Mouse (Mus musculus): ENCODE results near the gene Zfp518b. TPM values are rescaled to one million over a fixed set of nuclear protein-coding genes. Genes with fewer than 3 reads are reported as not detected.

Zfp518b gene
- polyA plus RNA-seq, 1 experiment from 2014 or later: 41.8 TPM

- no peak overlapping the region for H3K4me3 ChIP-seq
- H3K4me1 ChIP-seq: no peaks in the 10 kb centered on the region
- no peaks in the 10 kb centered on the region for H3K36me3 ChIP-seq
- H3K4me2 ChIP-seq (replicated peaks): no peak overlapping the region
- H3K27me3 ChIP-seq (replicated peaks): no peaks in the 10 kb centered on the region
- no peak overlapping the region for H3K9ac ChIP-seq
- 47% methylated on average over 5 of the region's 5 CpGs for WGBS
- no peak overlapping the region for H3K27ac ChIP-seq
- H3K9me3 ChIP-seq: no peaks in the 10 kb centered on the region
- ATAC-seq (ENCODE audit: low FRiP score, low read depth): no peak
Measured at GRCm38 (mm10) chr5:38620783-38621182, 63.8 kb downstream of the Zfp518b start.

- Histone ChIP-seq H3K4me2 (replicated peaks) (no peak overlapping the region), H3K4me3 (no peak overlapping the region), H3K27ac (no peak overlapping the region), H3K36me3 (no peaks in the 10 kb centered on the region), H3K27me3 (replicated peaks) (no peaks in the 10 kb centered on the region), H3K4me1 (no peaks in the 10 kb centered on the region), H3K9ac (no peak overlapping the region), H3K9me3 (no peaks in the 10 kb centered on the region)
- ATAC-seq (ENCODE audit: low FRiP score, low read depth): no peak
- 74% methylated on average over 3 of the region's 3 CpGs for WGBS
Measured at GRCm38 (mm10) chr5:38618908-38619307, 65.7 kb downstream of the Zfp518b start.

Other genes starting within 250 kb of the Zfp518b start
- 0.24 and 0.37 TPM in 2 replicates for gene Slc2a9, start 181.7 kb downstream of the Zfp518b start, polyA plus RNA-seq (2016; fragmentation: Nextera tagmentation; extraction: Ambion mirVana)
- gene Wdr1, start 121.6 kb downstream of the Zfp518b start, polyA plus RNA-seq (2016; fragmentation: Nextera tagmentation; extraction: Ambion mirVana): 140 and 149 TPM in 2 replicates
- not detected in 2 replicates for gene Clnk, start 192.0 kb upstream of the Zfp518b start, polyA plus RNA-seq (2016; fragmentation: Nextera tagmentation; extraction: Ambion mirVana)

Data from neural tube, embryonic 12.5 days (tissue).